Mouse (Mus musculus) gastrocnemius, postnatal 10 days (tissue): Measurements from ENCODE around the gene Hes1. TPM values are rescaled to one million over a fixed set of nuclear protein-coding genes. Genes with fewer than 3 reads are reported as not detected.

Source experiments
- DNase-seq: peaks from one replicate; pipeline ENCODE4 v3.0.0; 2021; ENCODE audit warnings: mixed read lengths
- total RNA-seq, 2 experiments: library from RNA; stranded (reverse); gene quantifications; 2 replicates each; pipeline ENCODE4 v1.2.3; 2021

Hes1 gene
- total RNA-seq, 2 experiments from 2014 or later, result 19.1 to 24.6 TPM

DNA sequence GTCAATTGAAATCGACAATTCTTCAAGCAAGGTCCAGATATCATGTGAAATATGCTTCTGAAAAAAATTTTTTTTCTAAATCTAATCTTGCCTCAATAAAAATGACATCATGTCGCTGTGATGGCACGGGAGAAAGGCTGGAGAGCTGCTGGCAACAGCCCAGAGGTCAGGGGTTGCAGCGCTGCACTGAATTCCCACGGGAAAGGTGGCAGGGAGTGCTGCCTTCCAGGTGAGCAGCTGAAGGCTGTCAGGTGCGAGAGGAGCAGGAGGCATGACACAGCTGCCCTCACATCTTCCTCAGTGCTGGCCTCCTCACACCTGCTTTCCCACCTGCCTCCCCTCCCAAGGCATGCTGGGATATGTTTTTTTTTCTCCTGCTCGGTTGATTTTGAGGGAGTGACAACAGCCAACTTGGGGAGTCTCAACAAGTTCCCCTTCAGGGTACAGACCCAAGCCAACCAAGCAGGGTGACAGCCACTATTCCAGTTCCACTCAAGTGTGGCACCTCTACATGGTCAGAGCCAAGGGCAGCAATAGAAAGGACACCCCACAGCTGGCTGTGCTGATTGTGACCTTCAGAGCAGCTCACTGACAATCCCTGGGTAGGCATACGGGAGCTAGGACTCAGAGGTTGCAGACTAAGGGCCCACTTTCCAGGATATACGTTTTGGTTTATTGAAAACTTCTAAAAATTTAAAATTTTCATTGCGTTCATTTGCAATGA is 13.3 kb upstream of the Hes1 start:
- DNase-seq, result no peak

DNA sequence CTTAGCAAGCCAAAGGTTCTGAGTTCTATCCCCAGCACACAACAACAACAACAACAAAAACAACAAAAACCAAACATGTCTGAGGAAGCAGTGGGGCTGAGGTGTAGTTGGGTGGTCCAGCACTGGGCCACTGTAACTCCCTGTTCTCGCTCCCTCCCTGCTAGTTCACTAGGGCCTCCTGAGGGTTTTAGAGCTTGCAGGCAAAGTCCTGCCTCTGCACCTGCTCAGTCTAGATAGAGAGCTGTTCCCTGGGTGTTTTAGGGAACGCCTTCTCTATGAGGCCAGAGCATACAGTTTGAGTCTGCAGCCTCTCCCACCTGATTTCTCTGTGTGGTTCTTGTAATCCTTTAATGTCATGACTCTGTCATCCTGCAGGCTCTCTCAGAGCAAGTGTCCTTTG is 11.9 kb upstream of the Hes1 start:
- no peak for DNase-seq

DNA sequence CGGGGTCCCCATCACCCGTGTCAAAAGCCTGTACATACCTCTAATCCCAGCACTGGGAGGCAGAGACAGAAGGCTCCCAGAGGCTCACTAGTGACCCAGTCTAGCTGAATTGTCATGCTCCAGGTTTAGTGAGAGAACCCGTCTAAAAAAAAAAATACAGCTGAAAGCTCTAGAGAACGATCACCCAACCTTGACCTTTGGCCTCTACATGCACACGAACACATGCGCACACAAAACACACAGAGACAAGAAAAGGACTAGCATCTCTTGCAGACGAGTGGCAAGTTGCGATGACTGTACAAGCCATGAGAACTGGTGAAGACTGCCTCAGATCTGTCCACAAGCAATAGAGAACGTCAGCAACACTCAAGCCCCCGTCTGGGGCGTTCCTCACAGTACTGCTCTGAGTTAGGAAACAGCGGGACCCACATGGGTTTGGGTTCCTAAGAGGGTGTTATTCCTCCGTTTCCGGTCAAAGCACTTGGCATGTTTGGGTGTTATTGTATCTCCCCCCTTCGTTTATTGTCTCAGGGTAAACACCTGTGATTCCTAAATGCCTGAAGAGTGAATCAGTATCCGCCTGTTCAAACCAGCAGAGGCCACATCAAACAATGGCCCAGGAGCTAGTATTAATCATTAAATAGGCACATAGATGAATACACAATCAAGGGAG is 11.2 kb upstream of the Hes1 start:
- DNase-seq, result no peak

DNA sequence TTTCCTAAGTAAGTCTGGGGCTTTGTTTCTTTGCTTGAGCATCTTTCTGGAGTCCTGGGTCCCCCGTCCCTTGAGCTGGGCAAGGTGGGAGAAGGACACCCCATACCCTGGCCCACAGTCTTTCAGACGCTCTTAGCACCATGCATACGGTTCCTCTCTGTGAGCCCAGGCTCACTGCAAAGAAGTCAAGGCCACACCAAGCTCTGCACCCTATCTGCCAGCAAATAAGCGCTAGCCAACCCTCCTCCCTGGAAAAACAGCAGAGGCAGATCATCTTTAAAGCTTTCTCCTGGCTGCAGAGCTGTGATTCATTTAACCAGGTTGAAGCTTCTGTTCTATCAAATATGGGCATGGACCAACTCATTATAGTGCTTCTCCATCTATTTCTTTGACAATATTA is 9.6 kb upstream of the Hes1 start:
- DNase-seq, result no peak

DNA sequence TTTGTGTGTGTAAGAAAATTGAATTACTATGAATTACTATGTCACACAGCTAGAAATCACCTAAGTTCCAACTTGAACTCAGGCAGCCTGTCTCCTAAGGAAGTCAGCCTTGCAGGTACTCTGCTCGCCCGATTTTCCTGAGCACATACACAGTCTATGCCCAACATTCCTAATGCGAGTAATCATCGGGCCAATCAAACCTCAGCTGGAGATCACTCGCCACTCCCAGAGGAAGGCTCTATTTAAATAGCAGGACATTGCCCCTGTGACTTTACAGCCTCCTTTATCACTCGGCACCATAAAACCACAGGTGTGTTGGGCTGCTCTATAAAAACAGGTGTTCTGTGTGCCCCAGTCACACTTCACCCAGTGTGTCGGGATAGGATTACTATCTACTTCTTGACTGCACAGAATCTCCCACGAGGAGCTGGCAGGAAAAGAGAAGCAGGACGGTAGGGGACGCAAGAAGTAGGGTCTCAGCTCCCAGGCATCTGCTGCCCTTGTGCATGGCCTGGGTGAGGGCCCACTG is 8.8 kb upstream of the Hes1 start:
- DNase-seq, result no peak

DNA sequence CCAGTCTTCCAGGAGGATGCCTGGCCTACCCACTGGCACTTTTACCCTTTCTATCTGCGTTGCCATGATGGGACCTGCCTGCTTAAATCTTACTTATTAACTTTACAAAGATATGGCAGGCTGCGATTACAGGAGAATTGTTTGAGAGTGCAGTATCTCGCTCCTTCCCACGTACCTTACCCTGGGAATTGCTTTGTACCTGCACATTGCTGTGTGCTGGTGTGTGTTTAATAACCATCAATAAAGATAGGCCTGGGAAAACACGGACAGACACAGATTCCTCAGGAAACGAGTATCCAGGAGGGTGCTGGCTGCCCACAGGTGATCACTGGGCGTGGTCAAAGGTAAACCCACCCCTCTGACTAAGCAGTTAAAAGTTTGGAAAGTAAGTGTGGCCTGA is 8.3 kb upstream of the Hes1 start:
- no peak for DNase-seq

GRCm38 (mm10) chr16:30056906-30057305 is 7.3 kb upstream of the Hes1 start:
- DNase-seq, result peak; percentile 28

- DNase-seq, result no peak
Observed at GRCm38 (mm10) chr16:30058974-30059717, 5.0 kb upstream of the Hes1 start.

GRCm38 (mm10) chr16:30060412-30060811 is 3.8 kb upstream of the Hes1 start:
- DNase-seq, result no peak

GRCm38 (mm10) chr16:30062242-30063030 is 1.7 kb upstream of the Hes1 start:
- DNase-seq, result no peak

- peak; percentile 70 for DNase-seq
Observed at GRCm38 (mm10) chr16:30063121-30063881, 883 bp upstream of the Hes1 start.

- no peak for DNase-seq
Observed at GRCm38 (mm10) chr16:30064613-30065012, 429 bp downstream of the Hes1 start.

GRCm38 (mm10) chr16:30065077-30065476 is 893 bp downstream of the Hes1 start:
- DNase-seq, result peak; percentile 89

DNA sequence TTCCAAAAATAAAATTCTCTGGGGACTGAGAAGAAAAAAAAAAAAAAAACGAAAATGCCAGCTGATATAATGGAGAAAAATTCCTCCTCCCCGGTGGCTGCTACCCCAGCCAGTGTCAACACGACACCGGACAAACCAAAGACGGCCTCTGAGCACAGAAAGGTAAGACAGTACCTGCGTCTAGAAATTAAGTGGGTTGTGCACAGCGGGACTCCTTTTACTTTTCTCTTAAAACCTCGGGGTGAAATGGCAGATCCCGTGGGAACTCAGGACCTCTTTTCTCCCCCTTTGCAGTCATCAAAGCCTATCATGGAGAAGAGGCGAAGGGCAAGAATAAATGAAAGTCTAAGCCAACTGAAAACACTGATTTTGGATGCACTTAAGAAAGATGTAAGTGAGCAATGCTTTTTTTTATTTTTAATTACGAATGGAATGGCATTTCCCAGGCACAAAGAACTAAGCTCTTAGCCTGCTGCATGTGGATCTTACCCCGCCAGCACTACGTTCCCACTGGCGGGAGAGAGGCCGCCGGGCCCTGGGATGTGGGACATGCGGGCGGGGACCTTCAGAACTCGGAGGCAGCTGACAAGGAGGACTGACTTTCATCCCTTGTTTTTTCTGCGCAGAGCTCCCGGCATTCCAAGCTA is 1.5 kb downstream of the Hes1 start:
- no peak for DNase-seq

GRCm38 (mm10) chr16:30066184-30066851 is 2.1 kb downstream of the Hes1 start:
- DNase-seq, result peak; percentile 66

GRCm38 (mm10) chr16:30066852-30067301 is 2.7 kb downstream of the Hes1 start:
- peak; percentile 89 for DNase-seq

DNA sequence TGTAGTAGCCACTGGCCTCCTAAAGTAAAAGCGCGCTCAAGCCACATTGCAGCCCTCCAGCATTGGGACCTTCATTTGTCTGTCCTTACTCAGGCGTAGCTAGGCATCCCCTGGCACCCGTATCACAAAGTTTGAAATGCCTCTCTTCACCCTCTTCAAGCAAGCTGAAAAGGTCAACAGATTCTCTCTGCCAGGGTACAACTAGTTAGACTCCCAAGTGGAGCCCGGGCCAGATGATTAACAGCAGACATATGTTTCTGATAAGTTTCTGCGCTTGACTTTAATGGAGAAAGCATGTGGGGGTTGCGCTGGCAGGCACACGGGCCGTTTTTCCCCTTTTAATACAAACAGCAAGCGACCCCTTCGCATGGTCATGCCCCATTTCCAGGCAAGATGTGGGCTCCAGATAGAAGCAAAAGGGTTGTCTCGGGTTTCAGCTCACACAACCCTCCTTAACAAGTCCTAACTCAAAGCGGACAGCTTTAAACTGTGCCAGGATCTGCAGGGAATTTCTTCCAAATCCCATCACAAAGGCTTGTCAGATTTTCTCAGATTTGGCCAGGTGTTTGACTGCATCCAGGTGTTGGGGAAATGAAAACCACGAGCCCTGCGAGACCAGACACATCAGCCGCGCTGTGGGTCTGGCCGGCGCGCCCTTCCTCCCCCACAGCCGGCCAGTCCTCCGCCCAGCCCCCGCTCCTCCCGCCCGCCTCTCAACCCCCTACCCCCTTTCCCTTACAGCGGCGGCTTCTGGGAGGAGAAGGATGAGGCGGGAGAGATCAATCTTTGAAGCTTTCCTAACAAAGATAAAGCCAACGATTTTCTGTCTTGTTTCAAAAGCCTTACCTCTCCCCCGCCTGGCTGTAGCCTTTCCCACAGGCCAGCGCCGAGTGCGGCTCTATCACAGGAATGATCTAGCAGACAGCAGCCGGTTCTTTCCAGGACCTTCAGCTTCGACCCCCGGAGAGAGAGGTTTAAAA is 4.1 kb downstream of the Hes1 start:
- no peak for DNase-seq

- no peak for DNase-seq
Observed at GRCm38 (mm10) chr16:30069580-30069949, 5.4 kb downstream of the Hes1 start.
